In genomic region chr15:55966780-55967179, GRCm38 (mm10) we compare ENCODE assay signal across 14 mouse cellular contexts.
DNase-seq lines count a peak whose midpoint lies in the region; ATAC-seq lines count a peak whose summit lies in the region.
"Had no signal": no experiment of that assay in that cellular context is flagged by ENCODE, and none has a peak within 500 bp of the region (broad histone marks: within the 10 kb centered on the region; RNA-seq: fewer than 3 reads in every experiment).

No protein-coding gene starts in this region.

- H3K4me3 ChIP-seq in midbrain, embryonic 13.5 days (replicated peaks), result no peak overlapping the region
- no peak overlapping the region for H3K4me3 ChIP-seq in midbrain, embryonic 11.5 days (ENCODE audit: low read depth, low read length)
- no peak overlapping the region for H3K4me3 ChIP-seq in limb, embryonic 13.5 days
- H3K4me3 ChIP-seq: forebrain, embryonic 12.5 days; intestine, embryonic 15.5 days had no signal

- H3K27me3 ChIP-seq in midbrain, embryonic 13.5 days, result no peaks in the 10 kb centered on the region
- no peaks in the 10 kb centered on the region for H3K27me3 ChIP-seq in midbrain, embryonic 11.5 days (ENCODE audit: control insufficient read depth, insufficient read depth, low read length)
- no peaks in the 10 kb centered on the region for H3K27me3 ChIP-seq in limb, embryonic 13.5 days
- H3K27me3 ChIP-seq: forebrain, embryonic 12.5 days; intestine, embryonic 15.5 days had no signal

- H3K36me3 ChIP-seq in midbrain, embryonic 13.5 days, result no peaks in the 10 kb centered on the region
- no peaks in the 10 kb centered on the region for H3K36me3 ChIP-seq in midbrain, embryonic 11.5 days (ENCODE audit: control insufficient read depth, insufficient read depth, low read length)
- H3K36me3 ChIP-seq in limb, embryonic 13.5 days, result no peaks in the 10 kb centered on the region
- H3K36me3 ChIP-seq: forebrain, embryonic 12.5 days; intestine, embryonic 15.5 days had no signal

- no peaks in the 10 kb centered on the region for H3K9me3 ChIP-seq in midbrain, embryonic 13.5 days
- H3K9me3 ChIP-seq in midbrain, embryonic 11.5 days (ENCODE audit: control insufficient read depth, low read length), result no peaks in the 10 kb centered on the region
- no peaks in the 10 kb centered on the region for H3K9me3 ChIP-seq in limb, embryonic 13.5 days
- H3K9me3 ChIP-seq: forebrain, embryonic 12.5 days; intestine, embryonic 15.5 days had no signal

- ATAC-seq in midbrain, embryonic 13.5 days, result peak; percentile 56; the same call in 1 of the 2 replicates
- ATAC-seq in midbrain, embryonic 11.5 days (ENCODE audit: low FRiP score), result no peak; the same call in 1 of the 2 replicates
- ATAC-seq in limb, embryonic 13.5 days (ENCODE audit: low FRiP score, low read depth), result peak; percentile 80; the same call in 1 of the 2 replicates
- ATAC-seq: intestine, embryonic 15.5 days had no signal

- no peak overlapping the region for H3K9ac ChIP-seq in midbrain, embryonic 13.5 days (replicated peaks)
- H3K9ac ChIP-seq in midbrain, embryonic 11.5 days (ENCODE audit: low read length), result no peak overlapping the region
- H3K9ac ChIP-seq in limb, embryonic 13.5 days, result no peak overlapping the region
- H3K9ac ChIP-seq: forebrain, embryonic 12.5 days; intestine, embryonic 15.5 days; liver, embryonic 14.5 days had no signal

- no peak overlapping the region for H3K27ac ChIP-seq in midbrain, embryonic 13.5 days
- H3K27ac ChIP-seq in midbrain, embryonic 11.5 days (ENCODE audit: low read depth, low read length), result no peak overlapping the region
- H3K27ac ChIP-seq in limb, embryonic 13.5 days, result no peak overlapping the region
- H3K27ac ChIP-seq: forebrain, embryonic 12.5 days; intestine, embryonic 15.5 days; liver, embryonic 14.5 days had no signal

- DNase-seq in gastrocnemius, postnatal 14 days, result peak; percentile 20
- no peak for DNase-seq in gastrocnemius, postnatal 10 days
- no peak for DNase-seq in midbrain, embryonic 11.5 days (ENCODE audit: low spot score, missing footprints)
- no peak for DNase-seq in gastrocnemius, postnatal 25 days
- DNase-seq in thymus, postnatal 10 days (ENCODE audit: low spot score in 2 of 2), result no peak
- DNase-seq: kidney, postnatal 4 days; lung, postnatal 36 days; right cerebral cortex, postnatal 4 days; thymus, postnatal 4 days had no signal

- intact Hi-C loops in gastrocnemius, postnatal 14 days (cut with DNase I; ENCODE audit: low total_unique reads), result no loop called here

- no peaks in the 10 kb centered on the region for H3K4me1 ChIP-seq in midbrain, embryonic 13.5 days (replicated peaks)
- H3K4me1 ChIP-seq in midbrain, embryonic 11.5 days (ENCODE audit: control insufficient read depth, insufficient read depth, low read length), result no peaks in the 10 kb centered on the region
- no peaks in the 10 kb centered on the region for H3K4me1 ChIP-seq in limb, embryonic 13.5 days
- H3K4me1 ChIP-seq: intestine, embryonic 15.5 days had no signal

- WGBS in midbrain, embryonic 13.5 days, result 30% methylated on average over 2 of the region's 2 CpGs
- 38% methylated on average over 2 of the region's 2 CpGs for WGBS in midbrain, embryonic 11.5 days
- 36% methylated on average over 2 of the region's 2 CpGs for WGBS in limb, embryonic 13.5 days

- no peak overlapping the region for H3K4me2 ChIP-seq in midbrain, embryonic 13.5 days (replicated peaks)
- no peak overlapping the region for H3K4me2 ChIP-seq in midbrain, embryonic 11.5 days
- no peak overlapping the region for H3K4me2 ChIP-seq in limb, embryonic 13.5 days (replicated peaks)
- H3K4me2 ChIP-seq: forebrain, embryonic 12.5 days; intestine, embryonic 15.5 days had no signal
